Mouse (Mus musculus): ENCODE results near the gene Gnmt. TPM values are rescaled to one million over a fixed set of nuclear protein-coding genes. Genes with fewer than 3 reads are reported as not detected.
"Not testable (repeated sequence)": the region's sequence is repeated elsewhere in the genome, so short reads cannot be mapped to it uniquely, and the experiment has no call there.

The Gnmt gene
- polyA plus RNA-seq, 1 experiment, result 8.1 TPM

- Histone ChIP-seq H3K27me3 (ENCODE audit: control insufficient read depth, insufficient read depth, low read length) (no peaks in the 10 kb centered on the region), H3K36me3 (ENCODE audit: control insufficient read depth, insufficient read depth, low read length) (peaks cover 13% of the 10 kb centered on the region)
- 8% methylated on average over 5 of the region's 5 CpGs for WGBS
Observed at GRCm38 (mm10) chr17:46772038-46772403, 43.1 kb upstream of the Gnmt start.

GRCm38 (mm10) chr17:46771616-46772015 lies 42.6 kb upstream of the Gnmt start:
- no peaks in the 10 kb centered on the region for H3K4me1 ChIP-seq (ENCODE audit: control insufficient read depth, insufficient read depth, insufficient read length)
- TF ChIP-seq POLR2A (IDR thresholded peaks at IDR 0.05; ENCODE audit: low read depth, low read length) (no peak), CTCF (IDR thresholded peaks at IDR 0.05; ENCODE audit: extremely low read depth, insufficient read depth, insufficient read length, insufficient replicate concordance) (no peak)
- H3K27ac ChIP-seq (ENCODE audit: insufficient read depth, low read length), result no peak overlapping the region
- H3K27me3 ChIP-seq (ENCODE audit: control insufficient read depth, insufficient read depth, low read length), result no peaks in the 10 kb centered on the region
- DNase-seq (ENCODE audit: low read depth in 1 of 2, low spot score in 2 of 2), result no peak
- H3K36me3 ChIP-seq (ENCODE audit: control insufficient read depth, insufficient read depth, low read length), result peaks cover 13% of the 10 kb centered on the region
- no peak overlapping the region for H3K4me3 ChIP-seq (ENCODE audit: extremely low read depth, insufficient read depth, insufficient read length)
- whole genome bisulfite sequencing, result 78% methylated on average over 17 of the region's 17 CpGs

More at GRCm38 (mm10) chr17:46772038-46772403, 43.1 kb upstream of the Gnmt start:
- no peaks in the 10 kb centered on the region for H3K4me1 ChIP-seq (ENCODE audit: control insufficient read depth, insufficient read depth, insufficient read length)
- peak overlapping the region; percentile 91 for H3K4me3 ChIP-seq (ENCODE audit: extremely low read depth, insufficient read depth, insufficient read length)
- DNase-seq (ENCODE audit: low read depth in 1 of 2, low spot score in 2 of 2), result no peak
- H3K27ac ChIP-seq (ENCODE audit: insufficient read depth, low read length), result peak overlapping the region; percentile 13; the same call in 1 of the 2 replicates
- TF ChIP-seq CTCF (IDR thresholded peaks at IDR 0.05; ENCODE audit: extremely low read depth, insufficient read depth, insufficient read length, insufficient replicate concordance) (no peak), POLR2A (IDR thresholded peaks at IDR 0.05; ENCODE audit: low read depth, low read length) (no peak)

GRCm38 (mm10) chr17:46771025-46771424 lies 42.1 kb upstream of the Gnmt start:
- Histone ChIP-seq H3K4me1 (ENCODE audit: control insufficient read depth, insufficient read depth, insufficient read length) (no peaks in the 10 kb centered on the region), H3K27me3 (ENCODE audit: control insufficient read depth, insufficient read depth, low read length) (no peaks in the 10 kb centered on the region), H3K27ac (ENCODE audit: insufficient read depth, low read length) (no peak overlapping the region), H3K4me3 (ENCODE audit: extremely low read depth, insufficient read depth, insufficient read length) (no peak overlapping the region), H3K36me3 (ENCODE audit: control insufficient read depth, insufficient read depth, low read length) (peaks cover 8% of the 10 kb centered on the region)
- no peak for DNase-seq (ENCODE audit: low read depth in 1 of 2, low spot score in 2 of 2)
- no peak for TF ChIP-seq POLR2A (IDR thresholded peaks at IDR 0.05; ENCODE audit: low read depth, low read length)
- no peak for TF ChIP-seq CTCF (IDR thresholded peaks at IDR 0.05; ENCODE audit: extremely low read depth, insufficient read depth, insufficient read length, insufficient replicate concordance)
- 82% methylated on average over 4 of the region's 4 CpGs for WGBS

GRCm38 (mm10) chr17:46770546-46770945 lies 41.6 kb upstream of the Gnmt start:
- H3K27me3 ChIP-seq (ENCODE audit: control insufficient read depth, insufficient read depth, low read length), result no peaks in the 10 kb centered on the region
- 89% methylated on average over 11 of the region's 11 CpGs for WGBS
- TF ChIP-seq CTCF (IDR thresholded peaks at IDR 0.05; ENCODE audit: extremely low read depth, insufficient read depth, insufficient read length, insufficient replicate concordance) (no peak), POLR2A (IDR thresholded peaks at IDR 0.05; ENCODE audit: low read depth, low read length) (no peak)
- H3K4me3 ChIP-seq (ENCODE audit: extremely low read depth, insufficient read depth, insufficient read length), result no peak overlapping the region
- H3K36me3 ChIP-seq (ENCODE audit: control insufficient read depth, insufficient read depth, low read length), result peaks cover 5% of the 10 kb centered on the region; the same call in 1 of the 2 replicates
- H3K27ac ChIP-seq (ENCODE audit: insufficient read depth, low read length), result no peak overlapping the region
- no peak for DNase-seq (ENCODE audit: low read depth in 1 of 2, low spot score in 2 of 2)
- H3K4me1 ChIP-seq (ENCODE audit: control insufficient read depth, insufficient read depth, insufficient read length), result no peaks in the 10 kb centered on the region

- TF ChIP-seq POLR2A (IDR thresholded peaks at IDR 0.05; ENCODE audit: low read depth, low read length) (no peak), CTCF (IDR thresholded peaks at IDR 0.05; ENCODE audit: extremely low read depth, insufficient read depth, insufficient read length, insufficient replicate concordance) (no peak)
- no peak for DNase-seq (ENCODE audit: low read depth in 1 of 2, low spot score in 2 of 2)
- H3K27me3 ChIP-seq (ENCODE audit: control insufficient read depth, insufficient read depth, low read length), result no peaks in the 10 kb centered on the region
- no peaks in the 10 kb centered on the region for H3K4me1 ChIP-seq (ENCODE audit: control insufficient read depth, insufficient read depth, insufficient read length)
- no peak overlapping the region for H3K27ac ChIP-seq (ENCODE audit: insufficient read depth, low read length)
- H3K4me3 ChIP-seq (ENCODE audit: extremely low read depth, insufficient read depth, insufficient read length), result no peak overlapping the region
- no peaks in the 10 kb centered on the region for H3K36me3 ChIP-seq (ENCODE audit: control insufficient read depth, insufficient read depth, low read length)
- 37% methylated on average over 8 of the region's 8 CpGs for WGBS
Observed at GRCm38 (mm10) chr17:46767868-46768267, 38.9 kb upstream of the Gnmt start.

- WGBS, result 84% methylated on average over 9 of the region's 9 CpGs
- H3K27ac ChIP-seq (ENCODE audit: insufficient read depth, low read length); H3K4me1 ChIP-seq (ENCODE audit: control insufficient read depth, insufficient read depth, insufficient read length): not testable (repeated sequence)
Observed at GRCm38 (mm10) chr17:46764916-46765315, 35.9 kb upstream of the Gnmt start.

GRCm38 (mm10) chr17:46763544-46763943 lies 34.6 kb upstream of the Gnmt start, which contains the start of gene Ptcra:
Gene Ptcra (minus strand): TSS chr17:46763712.
- H3K27me3 ChIP-seq (ENCODE audit: control insufficient read depth, insufficient read depth, low read length), result no peaks in the 10 kb centered on the region
- no peak for TF ChIP-seq POLR2A (IDR thresholded peaks at IDR 0.05; ENCODE audit: low read depth, low read length)
- no peak for TF ChIP-seq CTCF (IDR thresholded peaks at IDR 0.05; ENCODE audit: extremely low read depth, insufficient read depth, insufficient read length, insufficient replicate concordance)
- no peak within 1 kb of the TSS for H3K4me3 ChIP-seq (ENCODE audit: extremely low read depth, insufficient read depth, insufficient read length)
- DNase-seq (ENCODE audit: low read depth in 1 of 2, low spot score in 2 of 2), result no peak
- H3K36me3 ChIP-seq (ENCODE audit: control insufficient read depth, insufficient read depth, low read length), result no peaks in the 10 kb centered on the region
- WGBS, result 66% methylated on average over 2 of the region's 2 CpGs
- H3K27ac ChIP-seq (ENCODE audit: insufficient read depth, low read length), result no peak within 1 kb of the TSS
- H3K4me1 ChIP-seq (ENCODE audit: control insufficient read depth, insufficient read depth, insufficient read length), result no peaks in the 10 kb centered on the region

More at GRCm38 (mm10) chr17:46764916-46765315, 35.9 kb upstream of the Gnmt start:
- DNase-seq (ENCODE audit: low read depth in 1 of 2, low spot score in 2 of 2); H3K27me3 ChIP-seq (ENCODE audit: control insufficient read depth, insufficient read depth, low read length); H3K36me3 ChIP-seq (ENCODE audit: control insufficient read depth, insufficient read depth, low read length); H3K4me3 ChIP-seq (ENCODE audit: extremely low read depth, insufficient read depth, insufficient read length): not testable (repeated sequence)
